Mouse (Mus musculus) lung, adult 2 months (tissue): ENCODE measurements around the gene Coa6. TPM values are rescaled to one million over a fixed set of nuclear protein-coding genes. Genes with fewer than 3 reads are reported as not detected.
"Not testable (repeated sequence)": the region's sequence is repeated elsewhere in the genome, so short reads cannot be mapped to it uniquely, and the experiment has no call there.

Source experiments
- DNase-seq: peaks from one replicate; pipeline ENCODE4 v3.0.0; 2022
- H3K4me1 ChIP-seq: fragments of 200-500 bp; 2 replicates; pipeline ENCODE4 v1.6.1; 2011; ENCODE audit warnings: low read length; ENCODE audit not compliant: control insufficient read depth, insufficient read depth
- H3K4me3 ChIP-seq: fragments of 200-500 bp; replicated peaks from 2 replicates; pipeline ENCODE3; 2011; ENCODE audit warnings: low read depth, mild to moderate bottlenecking, control low read depth, low read length; ENCODE audit errors: extremely low read depth
- CTCF ChIP-seq: fragments of 200-500 bp; IDR thresholded peaks from 2 replicates; pipeline ENCODE4 v1.5.1; 2011; ENCODE audit warnings: mild to moderate bottlenecking, low read length, control low read depth; ENCODE audit not compliant: insufficient read depth
- POLR2A ChIP-seq: fragments of 200-500 bp; IDR thresholded peaks from 2 replicates; pipeline ENCODE4 v1.6.1; 2011; ENCODE audit warnings: low read depth, mild to moderate bottlenecking, control low read depth, low read length, borderline replicate concordance; ENCODE audit errors: extremely low read depth
- WGBS: fragments of 180-500 bp; shearing (Covaris S2); methylation state at CpG from one replicate; pipeline ENCODE4 v1.1.7; 2018; 5-methylcytosine and 5-hydroxymethylcytosine counted together
- polyA plus RNA-seq: library from polyadenylated mRNA; depleted of rRNA; stranded (reverse); fragments of >200 nt; gene quantifications from 2 replicates; pipeline ENCODE4 v1.2.3, GENCODE M21; 2012

Coa6 gene
- polyA plus RNA-seq, 1 experiment, result 31.2 TPM

GRCm38 (mm10) chr8:126398349-126398748, 24.0 kb upstream of the Coa6 start:
- no peak for DNase-seq
- no peak overlapping the region for H3K4me3 ChIP-seq
- 67% methylated on average over 3 of the region's 3 CpGs for WGBS
- TF ChIP-seq POLR2A (no peak), CTCF (peak; percentile 65)
- no peaks in the 10 kb centered on the region for H3K4me1 ChIP-seq

GRCm38 (mm10) chr8:126404550-126404949, 17.8 kb upstream of the Coa6 start:
- H3K4me3 ChIP-seq, DNase-seq, H3K4me1 ChIP-seq: not testable (repeated sequence)

DNA sequence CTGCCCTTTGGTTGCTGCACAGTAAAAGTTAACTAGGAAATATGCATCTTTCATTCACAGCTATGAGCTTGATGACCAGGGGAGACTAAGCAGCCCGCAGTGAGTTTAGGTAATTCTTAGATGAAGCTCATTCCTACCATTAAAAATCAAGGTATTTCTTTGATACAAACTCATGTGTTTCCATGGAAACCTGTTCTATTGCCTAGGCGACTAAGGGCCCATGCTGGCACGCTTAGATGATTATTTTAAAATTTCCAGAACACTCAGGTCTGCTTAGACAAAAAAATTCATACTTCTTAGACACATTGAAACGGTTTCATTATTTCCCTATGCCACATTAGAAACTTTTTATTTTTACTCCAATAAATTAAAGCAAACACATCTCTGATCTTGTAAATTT, 17.3 kb upstream of the Coa6 start:
- 68% methylated on average over 4 of the region's 4 CpGs for WGBS
- Histone ChIP-seq H3K4me3 (no peak overlapping the region), H3K4me1 (no peaks in the 10 kb centered on the region)
- no peak for DNase-seq
- TF ChIP-seq CTCF, result no peak
- TF ChIP-seq POLR2A, result no peak

GRCm38 (mm10) chr8:126420834-126421233, 1.5 kb upstream of the Coa6 start:
- DNase-seq, result no peak
- whole genome bisulfite sequencing, result 85% methylated on average over 3 of the region's 3 CpGs
- no peak overlapping the region for H3K4me3 ChIP-seq
- H3K4me1 ChIP-seq, result peaks cover 5% of the 10 kb centered on the region
- TF ChIP-seq CTCF, result no peak
- TF ChIP-seq POLR2A, result no peak

DNA sequence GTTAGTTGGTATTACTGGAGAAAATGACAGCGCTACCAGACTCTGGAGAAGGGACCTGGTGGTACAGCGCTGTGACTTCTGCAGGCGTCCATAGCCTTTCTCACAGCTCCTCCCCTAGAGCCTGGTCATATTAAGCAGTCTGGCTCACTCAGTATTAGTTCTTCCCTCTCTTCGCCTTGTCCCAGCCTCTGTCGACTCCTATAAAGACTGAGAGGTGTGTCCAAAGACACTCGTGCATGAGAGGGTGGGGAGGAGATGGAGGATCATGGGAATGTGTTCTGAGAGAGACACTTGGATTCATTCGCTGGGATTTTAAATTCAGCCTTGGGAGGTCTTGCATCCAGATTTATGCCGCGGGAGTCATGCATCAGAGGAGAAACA, 595 bp downstream of the Coa6 start:
- DNase-seq, result no peak
- Histone ChIP-seq H3K4me3 (peak overlapping the region; percentile 99), H3K4me1 (peaks cover 5% of the 10 kb centered on the region)
- no peak for TF ChIP-seq CTCF
- no peak for TF ChIP-seq POLR2A
- 4% methylated on average over 9 of the region's 9 CpGs for WGBS

- TF ChIP-seq POLR2A (no peak), CTCF (no peak)
- DNase-seq, result no peak
- H3K4me3 ChIP-seq, result no peak overlapping the region
- peaks cover 5% of the 10 kb centered on the region for H3K4me1 ChIP-seq
- 75% methylated on average over 4 of the region's 4 CpGs for WGBS
These were observed 1.8 kb downstream of the Coa6 start for GRCm38 (mm10) chr8:126424163-126424562.

- 80% methylated on average over 1 of the region's 1 CpGs for WGBS
- TF ChIP-seq CTCF, result no peak
- no peak for TF ChIP-seq POLR2A
- DNase-seq, result no peak
- Histone ChIP-seq H3K4me1 (peaks cover 5% of the 10 kb centered on the region), H3K4me3 (no peak overlapping the region)
These were observed 2.6 kb downstream of the Coa6 start for GRCm38 (mm10) chr8:126424946-126425345.

DNA sequence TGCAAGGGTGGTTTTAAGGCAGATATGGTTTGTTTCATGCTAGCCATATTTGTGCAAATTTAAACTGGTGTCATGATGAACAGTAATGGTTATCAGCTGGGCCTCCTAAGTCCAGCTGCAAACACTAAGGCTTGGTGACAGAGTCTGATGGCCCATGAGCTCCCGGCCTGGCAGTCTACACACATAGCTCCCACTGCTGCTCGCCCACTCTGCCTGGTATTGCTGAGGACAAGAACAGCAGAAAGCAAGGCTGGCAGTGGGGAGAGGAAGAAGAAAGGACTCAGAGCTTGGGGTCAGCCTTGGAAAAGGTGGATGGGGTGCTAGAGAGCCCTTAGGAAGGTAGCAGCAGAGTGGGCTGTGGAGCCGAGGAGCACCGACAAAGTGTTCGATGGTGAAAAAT, 7.3 kb downstream of the Coa6 start:
- WGBS, result 90% methylated on average over 5 of the region's 5 CpGs
- no peak for DNase-seq
- H3K4me1 ChIP-seq, result no peaks in the 10 kb centered on the region
- no peak overlapping the region for H3K4me3 ChIP-seq
- TF ChIP-seq CTCF (no peak), POLR2A (no peak)

DNA sequence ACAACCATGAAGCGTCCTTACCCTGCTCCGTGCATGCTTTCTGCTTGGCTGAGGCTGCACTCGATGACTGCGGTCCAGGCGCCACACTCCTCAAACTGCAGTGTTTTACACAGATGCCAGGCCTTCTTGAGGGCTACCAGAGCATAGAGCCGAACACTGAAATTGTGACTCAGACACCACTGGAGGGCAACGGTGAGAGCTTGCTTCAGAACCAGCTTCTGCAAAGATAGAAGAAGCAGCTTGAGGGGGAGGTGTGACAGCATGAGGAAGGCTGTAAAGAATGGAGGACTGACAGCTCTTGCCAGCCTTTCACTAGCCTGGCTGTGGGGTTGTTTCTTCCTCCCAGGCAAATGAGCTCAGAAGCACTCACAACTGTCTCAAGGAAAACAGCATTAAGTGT, 11.5 kb downstream of the Coa6 start:
- Histone ChIP-seq H3K4me1 (no peaks in the 10 kb centered on the region), H3K4me3 (no peak overlapping the region)
- 85% methylated on average over 7 of the region's 7 CpGs for WGBS
- no peak for TF ChIP-seq CTCF
- no peak for TF ChIP-seq POLR2A
- no peak for DNase-seq

DNA sequence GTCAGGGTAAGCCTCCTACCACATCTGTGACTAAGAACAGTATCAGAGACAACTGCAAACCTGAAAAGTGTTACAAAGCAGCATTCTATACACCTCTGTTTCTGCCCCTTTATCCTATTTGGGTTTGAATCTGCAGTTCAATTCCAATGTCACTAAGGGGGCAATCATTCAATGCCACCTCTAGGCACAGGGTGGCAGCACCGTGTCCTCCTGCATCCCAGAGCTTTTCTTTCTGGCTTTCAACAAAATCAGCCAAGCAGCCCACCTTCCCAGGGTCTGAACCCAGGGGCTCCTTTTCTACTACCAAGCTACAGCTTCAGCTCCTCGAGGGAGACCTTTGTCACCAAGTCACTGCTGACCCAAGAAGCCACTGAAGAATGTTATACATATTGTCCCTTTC, 16.6 kb downstream of the Coa6 start:
- 61% methylated on average over 2 of the region's 2 CpGs for WGBS
- no peak for DNase-seq
- TF ChIP-seq CTCF (0 out of 2 replicates have a peak, but pooled peaks have one; percentile 24), POLR2A (no peak)
- H3K4me3 ChIP-seq, result no peak overlapping the region
- no peaks in the 10 kb centered on the region for H3K4me1 ChIP-seq

GRCm38 (mm10) chr8:126451158-126451557, 28.8 kb downstream of the Coa6 start:
- no peaks in the 10 kb centered on the region for H3K4me1 ChIP-seq
- H3K4me3 ChIP-seq, result no peak overlapping the region
- WGBS, result 51% methylated on average over 8 of the region's 8 CpGs
- no peak for DNase-seq
- TF ChIP-seq CTCF (no peak), POLR2A (no peak)
